Mouse (Mus musculus): ENCODE data around the gene Gna11. TPM values are rescaled to one million over a fixed set of nuclear protein-coding genes. Genes with fewer than 3 reads are reported as not detected.

The Gna11 gene
- polyA plus RNA-seq, 1 experiment from 2014 or later: 68.7 TPM

- no peak for ATAC-seq (ENCODE audit: low read depth)
- H3K4me2 ChIP-seq (ENCODE audit: low read depth, low read length): no peak overlapping the region
- no peaks in the 10 kb centered on the region for H3K9me3 ChIP-seq (ENCODE audit: control insufficient read depth, low read length)
- no peak overlapping the region for H3K9ac ChIP-seq (ENCODE audit: low read length)
- 54% methylated on average over 3 of the region's 3 CpGs for WGBS
- no peak overlapping the region for H3K27ac ChIP-seq (ENCODE audit: low read length)
- H3K4me1 ChIP-seq (replicated peaks; ENCODE audit: control insufficient read depth, insufficient read depth, low read length): peaks cover 7% of the 10 kb centered on the region; the same call in 1 of the 2 replicates
- H3K27me3 ChIP-seq (ENCODE audit: control insufficient read depth, insufficient read depth, low read depth, low read length): no peaks in the 10 kb centered on the region; the same call in 1 of the 2 replicates
- H3K36me3 ChIP-seq (ENCODE audit: control insufficient read depth, insufficient read depth, low read length): no peaks in the 10 kb centered on the region
- H3K4me3 ChIP-seq (ENCODE audit: low read length): no peak overlapping the region
These were observed 25.0 kb downstream of the Gna11 start for GRCm38 (mm10) chr10:81519978-81520365.

GRCm38 (mm10) chr10:81519227-81519977, 25.6 kb downstream of the Gna11 start:
- H3K27ac ChIP-seq (ENCODE audit: low read length): no peak overlapping the region
- H3K27me3 ChIP-seq (ENCODE audit: control insufficient read depth, insufficient read depth, low read depth, low read length): no peaks in the 10 kb centered on the region; the same call in 1 of the 2 replicates
- H3K4me1 ChIP-seq (replicated peaks; ENCODE audit: control insufficient read depth, insufficient read depth, low read length): peaks cover 7% of the 10 kb centered on the region; the same call in 1 of the 2 replicates
- no peak for ATAC-seq (ENCODE audit: low read depth)
- H3K4me2 ChIP-seq (ENCODE audit: low read depth, low read length): no peak overlapping the region
- H3K4me3 ChIP-seq (ENCODE audit: low read length): no peak overlapping the region
- no peaks in the 10 kb centered on the region for H3K36me3 ChIP-seq (ENCODE audit: control insufficient read depth, insufficient read depth, low read length)
- 63% methylated on average over 6 of the region's 6 CpGs for WGBS
- H3K9ac ChIP-seq (ENCODE audit: low read length): no peak overlapping the region
- no peaks in the 10 kb centered on the region for H3K9me3 ChIP-seq (ENCODE audit: control insufficient read depth, low read length)

- no peaks in the 10 kb centered on the region for H3K36me3 ChIP-seq (ENCODE audit: control insufficient read depth, insufficient read depth, low read length)
- H3K4me2 ChIP-seq (ENCODE audit: low read depth, low read length): no peak overlapping the region
- no peaks in the 10 kb centered on the region for H3K9me3 ChIP-seq (ENCODE audit: control insufficient read depth, low read length)
- no peak overlapping the region for H3K4me3 ChIP-seq (ENCODE audit: low read length)
- H3K27ac ChIP-seq (ENCODE audit: low read length): no peak overlapping the region
- ATAC-seq (ENCODE audit: low read depth): no peak
- H3K9ac ChIP-seq (ENCODE audit: low read length): no peak overlapping the region
- H3K4me1 ChIP-seq (replicated peaks; ENCODE audit: control insufficient read depth, insufficient read depth, low read length): no peaks in the 10 kb centered on the region
- no peaks in the 10 kb centered on the region for H3K27me3 ChIP-seq (ENCODE audit: control insufficient read depth, insufficient read depth, low read depth, low read length)
- WGBS: 12% methylated on average over 4 of the region's 4 CpGs
These were observed 26.4 kb downstream of the Gna11 start for GRCm38 (mm10) chr10:81518546-81518945.

GRCm38 (mm10) chr10:81517227-81517626, 27.8 kb downstream of the Gna11 start:
- H3K27me3 ChIP-seq (ENCODE audit: control insufficient read depth, insufficient read depth, low read depth, low read length): no peaks in the 10 kb centered on the region
- H3K4me3 ChIP-seq (ENCODE audit: low read length): no peak overlapping the region
- H3K27ac ChIP-seq (ENCODE audit: low read length): no peak overlapping the region
- no peak for ATAC-seq (ENCODE audit: low read depth)
- no peaks in the 10 kb centered on the region for H3K4me1 ChIP-seq (replicated peaks; ENCODE audit: control insufficient read depth, insufficient read depth, low read length)
- H3K4me2 ChIP-seq (ENCODE audit: low read depth, low read length): no peak overlapping the region
- 72% methylated on average over 8 of the region's 8 CpGs for WGBS
- H3K9me3 ChIP-seq (ENCODE audit: control insufficient read depth, low read length): no peaks in the 10 kb centered on the region
- no peaks in the 10 kb centered on the region for H3K36me3 ChIP-seq (ENCODE audit: control insufficient read depth, insufficient read depth, low read length)
- H3K9ac ChIP-seq (ENCODE audit: low read length): no peak overlapping the region

- Histone ChIP-seq H3K36me3 (ENCODE audit: control insufficient read depth, insufficient read depth, low read length) (no peaks in the 10 kb centered on the region), H3K9ac (ENCODE audit: low read length) (no peak overlapping the region), H3K4me3 (ENCODE audit: low read length) (no peak overlapping the region), H3K9me3 (ENCODE audit: control insufficient read depth, low read length) (no peaks in the 10 kb centered on the region), H3K4me1 (replicated peaks; ENCODE audit: control insufficient read depth, insufficient read depth, low read length) (no peaks in the 10 kb centered on the region), H3K4me2 (ENCODE audit: low read depth, low read length) (no peak overlapping the region), H3K27me3 (ENCODE audit: control insufficient read depth, insufficient read depth, low read depth, low read length) (peaks cover 4% of the 10 kb centered on the region; the same call in 1 of the 2 replicates), H3K27ac (ENCODE audit: low read length) (no peak overlapping the region)
- 80% methylated on average over 5 of the region's 5 CpGs for WGBS
- no peak for ATAC-seq (ENCODE audit: low read depth)
These were observed 31.2 kb downstream of the Gna11 start for GRCm38 (mm10) chr10:81513798-81514197.

- ATAC-seq (ENCODE audit: low read depth): no peak
- 69% methylated on average over 14 of the region's 14 CpGs for WGBS
- no peaks in the 10 kb centered on the region for H3K4me1 ChIP-seq (replicated peaks; ENCODE audit: control insufficient read depth, insufficient read depth, low read length)
- no peaks in the 10 kb centered on the region for H3K36me3 ChIP-seq (ENCODE audit: control insufficient read depth, insufficient read depth, low read length)
- H3K4me2 ChIP-seq (ENCODE audit: low read depth, low read length): no peak overlapping the region
- H3K27me3 ChIP-seq (ENCODE audit: control insufficient read depth, insufficient read depth, low read depth, low read length): peaks cover 4% of the 10 kb centered on the region; the same call in 1 of the 2 replicates
- H3K9ac ChIP-seq (ENCODE audit: low read length): no peak overlapping the region
- no peaks in the 10 kb centered on the region for H3K9me3 ChIP-seq (ENCODE audit: control insufficient read depth, low read length)
- no peak overlapping the region for H3K27ac ChIP-seq (ENCODE audit: low read length)
- H3K4me3 ChIP-seq (ENCODE audit: low read length): no peak overlapping the region
These were observed 34.7 kb downstream of the Gna11 start for GRCm38 (mm10) chr10:81510246-81510810.

- Histone ChIP-seq H3K36me3 (ENCODE audit: control insufficient read depth, insufficient read depth, low read length) (no peaks in the 10 kb centered on the region), H3K4me3 (ENCODE audit: low read length) (no peak overlapping the region), H3K4me1 (replicated peaks; ENCODE audit: control insufficient read depth, insufficient read depth, low read length) (no peaks in the 10 kb centered on the region), H3K9me3 (ENCODE audit: control insufficient read depth, low read length) (no peaks in the 10 kb centered on the region), H3K9ac (ENCODE audit: low read length) (no peak overlapping the region), H3K27me3 (ENCODE audit: control insufficient read depth, insufficient read depth, low read depth, low read length) (peaks cover 4% of the 10 kb centered on the region; the same call in 1 of the 2 replicates), H3K4me2 (ENCODE audit: low read depth, low read length) (no peak overlapping the region), H3K27ac (ENCODE audit: low read length) (no peak overlapping the region)
- 61% methylated on average over 13 of the region's 13 CpGs for WGBS
- ATAC-seq (ENCODE audit: low read depth): no peak
These were observed 37.1 kb downstream of the Gna11 start for GRCm38 (mm10) chr10:81507691-81508489.

- no peak for ATAC-seq (ENCODE audit: low read depth)
- 22% methylated on average over 6 of the region's 6 CpGs for WGBS
- H3K9ac ChIP-seq (ENCODE audit: low read length): no peak overlapping the region
These were observed 37.9 kb downstream of the Gna11 start for GRCm38 (mm10) chr10:81507095-81507494.

More at GRCm38 (mm10) chr10:81507095-81507494, 37.9 kb downstream of the Gna11 start:
- H3K9me3 ChIP-seq (ENCODE audit: control insufficient read depth, low read length): no peaks in the 10 kb centered on the region
- H3K4me2 ChIP-seq (ENCODE audit: low read depth, low read length): no peak overlapping the region
- no peak overlapping the region for H3K27ac ChIP-seq (ENCODE audit: low read length)
- peaks cover 4% of the 10 kb centered on the region; the same call in 1 of the 2 replicates for H3K27me3 ChIP-seq (ENCODE audit: control insufficient read depth, insufficient read depth, low read depth, low read length)
- H3K4me1 ChIP-seq (replicated peaks; ENCODE audit: control insufficient read depth, insufficient read depth, low read length): no peaks in the 10 kb centered on the region
- H3K4me3 ChIP-seq (ENCODE audit: low read length): no peak overlapping the region
- no peaks in the 10 kb centered on the region for H3K36me3 ChIP-seq (ENCODE audit: control insufficient read depth, insufficient read depth, low read length)

Measured in lung, embryonic 16.5 days (tissue).